Mouse (Mus musculus): ENCODE measurements around the gene Clec11a.

Gene Clec11a

DNA sequence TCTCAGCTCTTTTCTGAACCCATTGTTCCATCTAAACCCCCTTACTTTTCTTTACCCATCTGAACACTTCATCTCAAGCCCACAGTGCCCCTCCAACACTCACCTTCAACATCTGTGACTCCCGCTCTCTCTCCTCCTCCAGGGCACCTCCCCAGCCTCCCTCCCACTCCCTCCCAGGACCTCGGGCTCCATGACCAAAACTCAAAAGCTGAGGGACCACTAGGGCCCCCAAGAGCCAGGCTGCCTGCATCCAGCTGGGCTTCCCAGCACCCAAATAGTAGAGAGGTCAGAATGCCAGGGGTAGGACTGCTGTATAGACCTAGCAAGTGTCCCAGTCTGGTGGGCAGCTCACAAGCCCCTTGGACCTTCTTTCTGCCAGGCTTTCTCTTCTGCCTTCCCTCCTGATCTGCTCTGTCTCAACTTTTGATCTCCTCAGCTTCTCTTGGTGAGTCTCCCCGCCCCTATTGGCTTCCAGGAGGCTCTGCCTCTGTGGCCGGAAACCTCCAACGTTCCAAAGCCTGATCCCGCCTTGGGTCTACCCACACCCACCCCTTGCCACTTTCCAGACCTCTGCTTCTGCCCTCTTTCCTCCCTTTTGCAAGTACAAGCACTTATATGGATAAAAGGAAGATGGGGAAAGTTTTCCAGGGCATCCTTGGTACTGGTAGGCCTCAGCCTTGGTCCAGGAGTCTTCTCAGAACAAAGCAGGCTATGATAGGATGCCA is at the start of gene Clec11a:
Gene Clec11a (minus strand): TSS at position 387 of the 725 bp plus-strand sequence.
- no peak for DNase-seq (ENCODE audit: low spot score)

GRCm38 (mm10) chr7:44355411-44355810 is 48.7 kb upstream of the Clec11a start:
- DNase-seq (ENCODE audit: low spot score) = no peak

DNA sequence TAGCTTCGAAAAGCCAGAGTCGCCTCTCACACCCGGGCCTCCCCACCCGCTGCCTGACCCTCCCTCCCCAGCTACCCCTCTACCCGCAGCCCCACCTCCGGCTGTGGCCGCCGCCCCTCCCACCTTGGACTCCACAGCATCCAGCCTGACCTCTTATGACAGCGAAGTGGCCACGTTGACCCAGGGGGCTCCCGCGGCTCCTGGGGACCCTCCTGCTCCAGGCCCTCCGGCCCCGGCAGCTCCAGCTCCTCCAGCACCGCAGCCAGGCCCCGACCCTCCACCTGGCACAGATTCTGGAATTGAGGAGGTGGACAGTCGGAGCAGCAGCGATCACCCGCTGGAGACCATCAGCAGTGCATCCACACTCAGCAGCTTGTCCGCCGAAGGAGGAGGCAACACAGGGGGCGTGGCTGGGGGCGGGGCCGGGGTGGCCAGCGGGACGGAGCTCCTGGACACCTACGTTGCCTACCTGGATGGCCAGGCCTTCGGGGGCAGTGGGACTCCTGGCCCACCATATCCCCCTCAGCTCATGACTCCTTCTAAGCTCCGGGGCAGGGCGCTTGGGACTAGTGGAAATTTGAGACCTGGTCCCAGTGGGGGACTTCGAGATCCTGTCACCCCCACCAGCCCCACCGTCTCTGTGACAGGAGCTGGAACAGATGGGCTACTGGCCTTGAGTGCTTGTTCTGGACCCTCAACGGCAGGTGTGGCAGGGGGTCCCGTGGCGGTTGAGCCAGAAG is 47.1 kb upstream of the Clec11a start:
- DNase-seq (ENCODE audit: low spot score) = no peak

GRCm38 (mm10) chr7:44352750-44353600 is 46.3 kb upstream of the Clec11a start:
- DNase-seq (ENCODE audit: low spot score) = no peak

DNA sequence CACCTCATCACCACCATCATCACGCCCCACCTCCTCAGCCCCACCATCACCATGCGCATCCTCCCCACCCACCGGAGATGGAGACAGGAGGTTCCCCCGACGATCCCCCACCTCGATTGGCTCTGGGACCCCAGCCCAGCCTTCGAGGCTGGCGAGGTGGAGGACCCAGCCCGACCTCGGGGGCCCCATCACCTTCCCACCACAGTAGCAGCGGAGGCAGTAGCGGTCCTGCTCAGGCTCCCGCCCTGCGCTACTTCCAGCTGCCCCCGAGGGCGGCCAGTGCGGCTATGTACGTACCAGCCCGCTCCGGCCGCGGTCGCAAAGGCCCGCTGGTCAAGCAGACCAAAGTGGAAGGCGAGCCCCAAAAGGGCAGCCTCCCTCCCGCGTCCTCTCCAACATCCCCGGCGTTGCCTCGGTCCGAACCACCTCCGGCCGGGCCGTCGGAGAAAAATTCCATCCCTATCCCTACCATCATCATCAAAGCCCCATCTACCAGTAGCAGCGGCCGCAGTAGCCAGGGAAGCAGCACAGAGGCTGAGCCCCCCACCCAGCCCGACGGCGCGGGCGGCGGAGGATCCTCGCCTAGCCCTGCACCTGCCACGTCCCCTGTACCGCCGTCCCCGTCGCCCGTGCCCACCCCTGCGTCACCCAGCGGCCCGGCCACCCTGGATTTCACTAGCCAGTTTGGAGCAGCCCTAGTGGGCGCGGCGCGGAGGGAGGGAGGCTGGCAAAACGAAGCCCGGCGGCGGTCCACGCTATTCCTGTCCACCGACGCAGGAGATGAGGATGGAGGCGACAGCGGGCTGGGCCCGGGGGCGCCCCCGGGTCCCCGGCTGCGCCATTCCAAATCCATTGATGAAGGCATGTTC is 45.4 kb upstream of the Clec11a start:
- no peak for DNase-seq (ENCODE audit: low spot score)

GRCm38 (mm10) chr7:44350957-44351711 is 44.4 kb upstream of the Clec11a start:
- peak; percentile 73 for DNase-seq (ENCODE audit: low spot score)

GRCm38 (mm10) chr7:44349043-44349442 is 42.3 kb upstream of the Clec11a start:
- no peak for DNase-seq (ENCODE audit: low spot score)

GRCm38 (mm10) chr7:44344622-44345021 is 37.9 kb upstream of the Clec11a start:
- DNase-seq (ENCODE audit: low spot score) = peak; percentile 29

- no peak for DNase-seq (ENCODE audit: low spot score)
Measured at GRCm38 (mm10) chr7:44343459-44344015, 36.8 kb upstream of the Clec11a start.

- no peak for DNase-seq (ENCODE audit: low spot score)
Measured at GRCm38 (mm10) chr7:44341714-44342113, 35.0 kb upstream of the Clec11a start.

DNA sequence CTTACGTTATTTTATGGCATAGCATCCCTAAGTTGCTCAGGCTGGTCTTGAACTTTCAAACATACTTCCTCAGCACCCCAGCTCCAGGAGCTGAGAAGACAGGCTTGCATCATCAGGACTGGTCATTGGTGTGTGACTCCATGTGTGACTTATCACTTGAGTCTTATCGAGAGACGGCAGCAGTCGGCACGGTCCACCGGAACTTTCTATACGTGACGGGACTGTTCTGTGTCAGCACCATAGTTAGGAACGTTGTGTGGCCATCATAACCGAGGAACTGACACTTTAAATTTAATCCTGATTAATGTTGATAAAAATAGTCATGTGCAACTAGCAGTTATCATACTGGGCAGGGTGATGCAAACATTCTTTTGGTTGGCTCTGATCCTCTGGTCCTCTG is 34.4 kb upstream of the Clec11a start:
- no peak for DNase-seq (ENCODE audit: low spot score)

DNA sequence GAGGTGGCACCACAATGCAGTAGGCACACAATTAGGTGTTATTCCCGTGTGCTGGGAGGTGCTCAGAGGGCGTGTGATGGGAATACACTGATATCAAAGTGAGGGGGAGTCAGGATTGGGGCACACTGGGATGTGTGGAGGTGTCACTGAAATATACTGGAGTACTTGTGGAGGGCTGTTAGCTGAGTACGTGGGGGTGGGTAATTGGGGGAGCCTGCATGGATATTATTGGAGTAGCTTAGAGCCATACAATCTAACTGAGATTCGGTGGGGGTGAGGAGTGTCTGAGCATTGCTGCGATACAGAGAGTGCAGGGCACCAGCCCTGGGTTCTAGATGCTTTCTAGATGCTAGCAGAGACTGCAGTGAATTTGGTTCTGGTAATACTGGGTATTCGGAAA is 33.5 kb upstream of the Clec11a start:
- DNase-seq (ENCODE audit: low spot score) = no peak

DNA sequence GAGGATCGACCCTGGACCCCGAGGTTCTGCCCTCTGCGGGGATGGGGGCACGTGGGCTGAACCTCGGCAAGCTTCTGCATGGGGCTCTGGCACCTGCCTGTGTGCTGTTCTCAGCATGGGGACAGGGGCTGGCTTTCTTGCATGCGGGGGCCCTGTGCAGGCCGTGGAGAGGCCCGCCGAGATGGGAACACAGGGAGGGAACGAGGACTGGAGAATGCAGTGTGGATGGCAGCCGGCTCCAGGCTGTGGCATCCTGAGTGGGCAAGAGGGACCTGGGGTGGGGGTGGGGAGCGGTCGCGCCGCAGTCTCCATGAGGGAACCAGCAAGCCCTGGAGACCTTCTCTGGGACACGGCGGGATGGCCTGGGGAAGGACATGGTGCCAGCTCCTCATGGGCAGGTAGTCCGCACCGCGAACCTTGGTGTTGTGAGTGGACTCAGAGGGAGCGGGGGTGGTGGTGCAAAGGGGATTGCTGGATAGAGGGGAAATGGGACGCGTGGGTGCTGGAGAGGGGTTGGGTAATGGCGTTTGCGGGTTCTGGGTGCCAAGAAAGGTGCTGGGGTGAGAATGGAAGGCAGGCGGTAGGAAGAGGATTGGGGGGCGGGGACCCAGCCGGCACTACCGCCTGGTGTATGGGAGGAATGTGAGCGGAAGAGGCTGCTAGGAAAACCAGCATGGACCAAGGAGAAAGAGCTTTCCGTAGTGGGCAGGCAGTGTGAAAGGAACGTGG is 30.6 kb upstream of the Clec11a start:
- DNase-seq (ENCODE audit: low spot score) = no peak

GRCm38 (mm10) chr7:44336046-44337021 is 29.6 kb upstream of the Clec11a start:
- no peak for DNase-seq (ENCODE audit: low spot score)

GRCm38 (mm10) chr7:44335031-44335878 is 28.6 kb upstream of the Clec11a start:
- DNase-seq (ENCODE audit: low spot score) = no peak

- DNase-seq (ENCODE audit: low spot score) = no peak
Measured at GRCm38 (mm10) chr7:44334139-44334538, 27.4 kb upstream of the Clec11a start.

DNA sequence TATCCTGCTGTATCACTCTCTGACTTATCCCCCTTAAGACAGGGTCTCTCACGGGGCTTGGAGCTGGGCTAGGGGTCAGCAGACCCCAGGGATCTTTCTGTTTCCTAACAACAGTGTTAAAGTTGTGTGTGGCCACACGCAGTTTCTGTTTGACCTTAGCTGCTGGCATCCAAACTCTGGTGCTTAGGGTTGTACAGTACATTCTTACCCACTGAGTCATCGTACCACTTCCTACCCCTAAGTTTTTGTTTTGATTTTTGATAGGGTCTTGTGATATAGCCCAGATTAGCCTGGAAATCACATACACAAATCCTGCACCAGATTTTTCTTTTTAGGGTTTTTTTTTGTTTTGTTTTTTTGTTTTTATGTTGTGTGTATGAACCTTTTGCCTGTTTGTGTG is 25.6 kb upstream of the Clec11a start:
- DNase-seq (ENCODE audit: low spot score) = no peak

DNA sequence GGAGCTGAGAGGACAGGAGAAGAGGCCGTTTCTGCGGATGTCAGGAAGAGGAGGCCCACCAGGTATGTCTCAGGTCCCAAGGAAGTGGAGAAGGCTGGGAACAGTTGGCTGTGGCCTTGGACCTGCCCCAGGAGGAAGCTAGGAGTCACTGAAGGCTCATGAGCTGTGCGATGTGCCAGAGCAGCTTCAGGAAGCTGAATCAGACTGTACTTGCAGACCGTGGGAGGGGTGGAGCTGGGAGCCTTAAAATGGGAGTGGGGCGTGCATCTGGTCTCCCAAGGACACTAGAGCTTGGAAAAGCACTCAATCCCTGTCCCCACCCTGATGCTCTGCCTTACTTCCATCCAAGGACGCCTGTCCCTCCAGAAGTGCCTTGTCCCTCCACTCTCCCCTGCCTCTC is 19.9 kb upstream of the Clec11a start:
- no peak for DNase-seq (ENCODE audit: low spot score)

Measured in T-cell, adult 2 months (primary cell).